Mouse (Mus musculus): ENCODE results near the gene Crlf3.

DNA sequence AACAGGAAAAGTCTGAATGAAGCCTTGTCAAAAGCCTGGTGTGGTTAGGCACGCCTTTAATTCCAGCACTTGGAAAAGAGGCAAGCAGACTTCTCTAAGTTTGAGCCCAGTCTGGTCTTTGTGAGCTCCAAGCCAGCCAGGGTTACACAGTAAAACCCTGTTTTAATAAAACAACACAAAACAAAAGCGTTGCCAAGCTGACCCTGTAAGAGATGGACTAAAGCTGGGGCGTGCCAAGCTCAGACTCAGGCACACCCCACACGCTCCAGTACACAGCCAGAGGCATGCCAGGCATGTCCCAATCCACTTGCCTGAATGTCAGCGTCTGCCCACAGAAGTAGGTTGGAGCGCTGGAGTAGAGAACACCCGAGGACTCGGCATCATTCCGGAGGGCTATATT is 24.6 kb downstream of the Crlf3 start:
- no peak for TF ChIP-seq CTCF (IDR thresholded peaks at IDR 0.05; ENCODE audit: low read depth, low read length)
- TF ChIP-seq GATA1 (IDR thresholded peaks at IDR 0.05; ENCODE audit: borderline replicate concordance, low read length) = no peak
- no peak for TF ChIP-seq GATA2 (IDR thresholded peaks at IDR 0.05; ENCODE audit: borderline replicate concordance, low read depth, low read length)

All from G1E (cell line).